8 mouse cellular contexts compared by ENCODE assay signal in genomic region chr14:30548965-30549776, GRCm38 (mm10). TPM values are rescaled to one million over a fixed set of nuclear protein-coding genes. Genes with fewer than 3 reads are reported as not detected.
DNase-seq lines count a peak whose midpoint lies in the region; ATAC-seq and TF ChIP-seq lines count a peak whose summit lies in the region.

No protein-coding gene starts in this region.

- H3K4me1 ChIP-seq in embryonic facial prominence, embryonic 13.5 days = peaks cover 33% of the 10 kb centered on the region
- peaks cover 26% of the 10 kb centered on the region for H3K4me1 ChIP-seq in limb, embryonic 14.5 days (ENCODE audit: control insufficient read depth, insufficient read depth, low read length)
- peaks cover 30% of the 10 kb centered on the region for H3K4me1 ChIP-seq in midbrain, postnatal 0 days (ENCODE audit: insufficient read depth, low read length)

- no peaks in the 10 kb centered on the region for H3K9me3 ChIP-seq in embryonic facial prominence, embryonic 13.5 days
- no peaks in the 10 kb centered on the region for H3K9me3 ChIP-seq in limb, embryonic 14.5 days (ENCODE audit: control insufficient read depth, low read length)
- no peaks in the 10 kb centered on the region for H3K9me3 ChIP-seq in midbrain, postnatal 0 days (ENCODE audit: low read length)

- under 1% methylated on average over 69 of the region's 69 CpGs for whole genome bisulfite sequencing in embryonic facial prominence, embryonic 13.5 days
- WGBS in limb, embryonic 14.5 days = 3% methylated on average over 59 of the region's 69 CpGs
- WGBS in midbrain, postnatal 0 days = under 1% methylated on average over 65 of the region's 69 CpGs

- TF ChIP-seq CTCF in midbrain, postnatal 0 days (IDR thresholded peaks at IDR 0.05) = no peak

- peak; percentile 95 for DNase-seq in 3134 (ENCODE audit: extremely low read depth, insufficient read length, low spot score)
- DNase-seq in adrenal gland, postnatal 36 days = peak; percentile 96 to 98
- DNase-seq in heart, adult 8-10 months (ENCODE audit: low spot score) = peak; percentile 93
- peak; percentile 97 for DNase-seq in kidney, adult 9 months
- peak; percentile 99 for DNase-seq in limb, embryonic 14.5 days (ENCODE audit: low spot score)
- DNase-seq in midbrain, postnatal 0 days (ENCODE audit: low spot score) = peak; percentile 97
- peak; percentile 95 to 96 for DNase-seq in spleen, postnatal 14 days (ENCODE audit: low spot score in 2 of 2)

- peak; percentile 87 for ATAC-seq in embryonic facial prominence, embryonic 13.5 days (ENCODE audit: insufficient number of reproducible peaks, insufficient read depth, low FRiP score, low TSS enrichment, low read depth)
- peak; percentile 96 for ATAC-seq in limb, embryonic 14.5 days (ENCODE audit: low FRiP score, low read depth)
- peak; percentile 90 for ATAC-seq in midbrain, postnatal 0 days (ENCODE audit: low FRiP score)

- H3K4me2 ChIP-seq in embryonic facial prominence, embryonic 13.5 days = peak overlapping the region; percentile 88
- peak overlapping the region; percentile 81 for H3K4me2 ChIP-seq in limb, embryonic 14.5 days (replicated peaks; ENCODE audit: low read depth, low read length, severe bottlenecking)
- H3K4me2 ChIP-seq in midbrain, postnatal 0 days (ENCODE audit: low read depth, low read length, poor library complexity, severe bottlenecking) = peak overlapping the region; percentile 91

- peak; percentile 78; the same call in 1 of the 2 replicates for TF ChIP-seq POLR2A in limb, embryonic 14.5 days (IDR thresholded peaks at IDR 0.05; ENCODE audit: borderline replicate concordance, extremely low read depth, insufficient read depth, insufficient read length)

- H3K9ac ChIP-seq in embryonic facial prominence, embryonic 13.5 days = peak overlapping the region; percentile 91
- H3K9ac ChIP-seq in limb, embryonic 14.5 days (ENCODE audit: low read depth, low read length, severe bottlenecking) = peak overlapping the region; percentile 75
- H3K9ac ChIP-seq in midbrain, postnatal 0 days (replicated peaks; ENCODE audit: low read length, poor library complexity, severe bottlenecking) = peak overlapping the region; percentile 89

- H3K4me3 ChIP-seq in embryonic facial prominence, embryonic 13.5 days = peak overlapping the region; percentile 76
- peak overlapping the region; percentile 84 for H3K4me3 ChIP-seq in limb, embryonic 14.5 days (replicated peaks; ENCODE audit: low read length)
- peak overlapping the region; percentile 77 for H3K4me3 ChIP-seq in midbrain, postnatal 0 days (ENCODE audit: low read depth, low read length)

- peak overlapping the region; percentile 92 for H3K27ac ChIP-seq in embryonic facial prominence, embryonic 13.5 days
- H3K27ac ChIP-seq in limb, embryonic 14.5 days (replicated peaks; ENCODE audit: low read depth, low read length) = peak overlapping the region; percentile 88
- peak overlapping the region; percentile 95 for H3K27ac ChIP-seq in midbrain, postnatal 0 days (ENCODE audit: low read depth, low read length)

- peaks cover 5% of the 10 kb centered on the region; the same call in 1 of the 2 replicates for H3K36me3 ChIP-seq in embryonic facial prominence, embryonic 13.5 days
- no peaks in the 10 kb centered on the region; the same call in 1 of the 2 replicates for H3K36me3 ChIP-seq in limb, embryonic 14.5 days (ENCODE audit: control insufficient read depth, insufficient read depth, low read length)
- no peaks in the 10 kb centered on the region for H3K36me3 ChIP-seq in midbrain, postnatal 0 days (ENCODE audit: insufficient read depth, low read length)

- no peaks in the 10 kb centered on the region for H3K27me3 ChIP-seq in embryonic facial prominence, embryonic 13.5 days
- H3K27me3 ChIP-seq in limb, embryonic 14.5 days (ENCODE audit: control insufficient read depth, insufficient read depth, low read length) = no peaks in the 10 kb centered on the region
- H3K27me3 ChIP-seq in midbrain, postnatal 0 days (ENCODE audit: insufficient read depth, low read length) = no peaks in the 10 kb centered on the region

RNA-seq across cellular contexts. Expression of gene Tkt, which starts 1.0 kb away (rescaled TPM):
- 1,000 to 10,000 TPM; 1,323 to 1,442 TPM for total RNA-seq in adrenal gland, postnatal 36 days (2021)
- polyA plus RNA-seq in embryonic facial prominence, embryonic 13.5 days (2015; fragmentation: Nextera tagmentation; extraction: Ambion mirVana) = 220 and 242 TPM in 2 replicates
- 10 to 100 TPM; 21.4 to 28.7 (median 28.1) TPM for total RNA-seq in heart, adult 8-10 months (2022)
- 195 and 213 TPM in 2 replicates for polyA plus RNA-seq in limb, embryonic 14.5 days (2012; rRNA removed)
- polyA plus RNA-seq in limb, embryonic 14.5 days (2014; fragmentation: Nextera tagmentation; extraction: Ambion mirVana) = 107 and 123 TPM in 2 replicates
- 364 and 388 TPM in 2 replicates for total RNA-seq in midbrain, postnatal 0 days (2014; rRNA removed)
- polyA plus RNA-seq in midbrain, postnatal 0 days (2015; fragmentation: Nextera tagmentation; extraction: Ambion mirVana) = 241 and 251 TPM in 2 replicates

RNA-seq across cellular contexts. Expression of gene Cacna1d, which starts 57.9 kb away (rescaled TPM):
- 10 to 100 TPM; 11.2 to 16.6 TPM for total RNA-seq in adrenal gland, postnatal 36 days (2021)
- 6.2 and 6.6 TPM in 2 replicates for polyA plus RNA-seq in embryonic facial prominence, embryonic 13.5 days (2015; fragmentation: Nextera tagmentation; extraction: Ambion mirVana)
- total RNA-seq in heart, adult 8-10 months (2022) = 1 to 10 TPM; 1.9 to 2.8 (median 2.4) TPM
- polyA plus RNA-seq in limb, embryonic 14.5 days (2012; rRNA removed) = 13.0 and 15.4 TPM in 2 replicates
- 4.7 and 4.9 TPM in 2 replicates for polyA plus RNA-seq in limb, embryonic 14.5 days (2014; fragmentation: Nextera tagmentation; extraction: Ambion mirVana)
- total RNA-seq in midbrain, postnatal 0 days (2014; rRNA removed) = 36.5 and 44.3 TPM in 2 replicates
- polyA plus RNA-seq in midbrain, postnatal 0 days (2015; fragmentation: Nextera tagmentation; extraction: Ambion mirVana) = 7.6 and 8.9 TPM in 2 replicates

Comparison
In these comparisons a context has a peak if more than half of its experiments do, and no peak if none do; other contexts are left out.
1. Peak in every context shown above with its lines: DNase-seq, ATAC-seq, H3K4me3 ChIP-seq and H3K27ac ChIP-seq.
2. RNA of gene Tkt, which starts 1.0 kb away (total RNA-seq): 1,323 to 1,442 TPM in adrenal gland, postnatal 36 days and 364 to 388 TPM in midbrain, postnatal 0 days; 21.4 to 28.7 TPM in heart, adult 8-10 months; every median in the first group is over 10 times any median in the second.